Mouse (Mus musculus) embryo, embryonic 11.5 days (tissue): ENCODE measurements at regions not wholly inside any gene's neighbourhood (a gene's known extent, or its start where the extent isn't known, plus 50 kb on each side); places are given as distances from the start of the nearest gene placed in this dataset.

Experiments
- DNase-seq: peaks from one replicate; pipeline ENCODE4 v3.0.0-alpha.2; 2012; ENCODE audit warnings: low read depth, low spot score

- no peak for DNase-seq
Observed at GRCm38 (mm10) chr7:37377889-37378521, 395.4 kb downstream of the Zfp536 start.

GRCm38 (mm10) chr7:37387871-37388270, 385.6 kb downstream of the Zfp536 start:
- no peak for DNase-seq

- no peak for DNase-seq
Observed at GRCm38 (mm10) chr7:37388843-37389702, 384.4 kb downstream of the Zfp536 start.

DNA sequence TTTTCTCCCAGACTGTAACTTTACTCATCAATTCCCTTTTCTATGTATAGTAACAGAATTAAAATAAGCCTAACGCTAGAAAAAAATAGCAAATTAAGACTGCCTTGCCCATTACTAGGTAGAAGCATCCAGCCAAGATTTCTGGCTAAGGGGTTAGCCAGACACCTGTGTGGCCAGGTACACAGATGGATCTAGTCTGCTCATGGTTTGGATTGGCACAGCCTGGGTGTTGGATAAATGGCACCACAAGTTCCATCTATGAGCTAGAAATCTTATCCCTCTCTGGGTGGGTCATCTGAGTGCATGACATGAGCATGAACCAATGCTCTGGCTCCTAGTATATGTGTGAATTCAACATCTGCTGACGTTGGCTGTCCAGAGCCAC, 383.7 kb downstream of the Zfp536 start:
- no peak for DNase-seq

DNA sequence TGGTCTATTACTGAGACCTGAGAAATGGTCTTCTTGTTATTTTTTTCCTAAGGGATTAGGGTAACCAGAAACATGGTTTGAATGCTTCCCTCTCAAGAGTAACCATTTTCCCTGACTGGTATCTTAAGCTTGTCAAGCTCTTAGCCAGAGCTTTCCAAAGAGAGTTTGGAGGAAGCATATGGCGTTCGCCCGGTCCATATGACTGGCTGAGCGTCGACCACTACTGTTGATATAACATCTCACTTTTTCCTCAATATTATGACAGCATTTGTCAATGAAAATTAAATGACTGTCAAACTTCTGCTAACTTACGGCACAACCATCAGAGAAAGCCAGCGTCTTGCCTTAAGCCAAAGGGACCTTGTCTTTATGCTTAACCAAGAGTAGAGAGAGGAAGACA, 383.2 kb downstream of the Zfp536 start:
- DNase-seq: no peak

DNA sequence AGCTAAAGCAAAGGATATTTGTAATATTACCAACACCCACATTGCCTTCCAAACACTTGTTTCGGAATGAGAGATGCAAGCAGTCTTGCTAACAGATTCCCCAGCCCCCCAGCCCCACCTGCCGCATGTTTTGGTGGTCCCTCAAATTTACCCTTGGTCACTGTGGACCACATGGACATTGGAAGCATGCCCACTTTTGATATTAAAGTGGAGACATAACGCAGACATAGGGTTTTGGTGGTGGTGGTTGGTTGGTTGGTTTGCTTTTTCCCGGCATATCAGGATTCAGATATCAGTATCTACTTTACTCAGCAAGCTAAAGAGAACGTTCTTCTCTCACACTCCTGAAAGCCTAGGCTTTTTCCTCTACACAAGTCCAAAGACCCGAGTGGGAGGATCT, 381.3 kb downstream of the Zfp536 start:
- DNase-seq: no peak

- no peak for DNase-seq
Observed at GRCm38 (mm10) chr7:37392604-37393003, 380.8 kb downstream of the Zfp536 start.

- no peak for DNase-seq
Observed at GRCm38 (mm10) chr7:37393071-37393470, 380.4 kb downstream of the Zfp536 start.

- DNase-seq: no peak
Observed at GRCm38 (mm10) chr7:37394965-37395426, 378.4 kb downstream of the Zfp536 start.

GRCm38 (mm10) chr7:37395881-37396513, 377.4 kb downstream of the Zfp536 start:
- DNase-seq: no peak

- no peak for DNase-seq
Observed at GRCm38 (mm10) chr7:37403483-37403882, 370.0 kb downstream of the Zfp536 start.

DNA sequence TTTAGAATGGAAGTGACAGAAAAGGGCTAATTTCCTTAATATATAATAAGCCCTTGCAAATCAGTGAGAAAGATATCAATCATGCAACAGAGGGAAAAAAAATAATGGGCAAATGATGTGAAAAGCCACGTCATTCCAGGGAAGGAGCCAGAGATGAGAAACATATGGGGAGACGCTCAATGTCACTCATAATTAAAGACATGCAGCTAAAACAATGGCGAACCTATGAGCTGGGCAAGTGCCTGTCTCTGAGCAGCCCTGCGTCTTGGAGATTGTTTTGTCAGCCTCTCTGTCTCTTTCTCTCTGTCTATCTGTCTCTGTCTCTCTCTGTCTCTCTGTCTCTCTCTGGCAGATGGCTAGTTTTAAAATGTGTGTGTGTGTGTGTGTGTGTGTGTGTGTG, 360.1 kb downstream of the Zfp536 start:
- no peak for DNase-seq

DNA sequence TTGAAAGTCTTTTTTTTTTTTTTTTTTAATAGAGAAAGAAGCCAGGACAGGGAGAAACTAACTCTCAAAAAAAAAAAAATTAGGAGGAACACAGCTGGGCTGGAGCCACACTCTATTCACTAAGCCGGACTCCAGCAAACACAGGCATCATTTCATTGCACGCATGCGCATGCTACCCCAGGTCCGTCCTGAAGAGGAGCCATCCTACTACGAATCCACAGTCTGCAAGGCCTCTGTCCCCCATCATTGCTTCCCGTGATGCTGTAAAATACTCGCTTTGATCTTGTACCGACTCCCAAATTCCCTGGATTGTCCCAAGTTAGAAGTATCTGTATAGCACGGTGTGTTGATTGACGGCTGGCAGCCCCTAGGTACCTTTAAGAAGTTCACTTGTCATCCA, 351.7 kb downstream of the Zfp536 start:
- DNase-seq: no peak
